Mouse (Mus musculus): ENCODE results near the gene Sipa1l3.
A peak's percentile ranks its signal among the peaks of the same experiment; 100 is the strongest.

Sipa1l3 gene

GRCm38 (mm10) chr7:29481345-29482155, 36.9 kb downstream of the Sipa1l3 start:
- H3K9me3 ChIP-seq (ENCODE audit: low read length): no peaks in the 10 kb centered on the region
- no peaks in the 10 kb centered on the region for H3K27me3 ChIP-seq (ENCODE audit: insufficient read depth, low read length)
- TF ChIP-seq CTCF (conservative IDR thresholded peaks at IDR 0.05; ENCODE audit: low read length): no peak
- TF ChIP-seq POU5F1 (IDR thresholded peaks at IDR 0.05; ENCODE audit: borderline replicate concordance, low read length): no peak
- no peak for TF ChIP-seq NANOG (IDR thresholded peaks at IDR 0.05; ENCODE audit: borderline replicate concordance, low read length)
- peaks cover 10% of the 10 kb centered on the region; the same call in 1 of the 2 replicates for H3K36me3 ChIP-seq (ENCODE audit: insufficient read depth, low read length)
- H3K4me3 ChIP-seq (replicated peaks; ENCODE audit: low read length): peak overlapping the region; percentile 68
- H3K4me1 ChIP-seq (replicated peaks; ENCODE audit: low read depth, low read length): peaks cover 89% of the 10 kb centered on the region

- Histone ChIP-seq H3K9me3 (ENCODE audit: low read length) (no peaks in the 10 kb centered on the region), H3K4me3 (replicated peaks; ENCODE audit: low read length) (peak overlapping the region; percentile 68), H3K36me3 (ENCODE audit: insufficient read depth, low read length) (peaks cover 10% of the 10 kb centered on the region; the same call in 1 of the 2 replicates), H3K27me3 (ENCODE audit: insufficient read depth, low read length) (no peaks in the 10 kb centered on the region), H3K4me1 (replicated peaks; ENCODE audit: low read depth, low read length) (peaks cover 90% of the 10 kb centered on the region)
- TF ChIP-seq NANOG (IDR thresholded peaks at IDR 0.05; ENCODE audit: borderline replicate concordance, low read length) (no peak), CTCF (conservative IDR thresholded peaks at IDR 0.05; ENCODE audit: low read length) (no peak), POU5F1 (IDR thresholded peaks at IDR 0.05; ENCODE audit: borderline replicate concordance, low read length) (no peak)
These were observed 37.7 kb downstream of the Sipa1l3 start for GRCm38 (mm10) chr7:29480590-29481344.

- no peaks in the 10 kb centered on the region for H3K27me3 ChIP-seq (ENCODE audit: insufficient read depth, low read length)
- peaks cover 90% of the 10 kb centered on the region for H3K4me1 ChIP-seq (replicated peaks; ENCODE audit: low read depth, low read length)
- peaks cover 10% of the 10 kb centered on the region; the same call in 1 of the 2 replicates for H3K36me3 ChIP-seq (ENCODE audit: insufficient read depth, low read length)
- no peak for TF ChIP-seq POU5F1 (IDR thresholded peaks at IDR 0.05; ENCODE audit: borderline replicate concordance, low read length)
- no peak for TF ChIP-seq NANOG (IDR thresholded peaks at IDR 0.05; ENCODE audit: borderline replicate concordance, low read length)
- TF ChIP-seq CTCF (conservative IDR thresholded peaks at IDR 0.05; ENCODE audit: low read length): no peak
- H3K9me3 ChIP-seq (ENCODE audit: low read length): no peaks in the 10 kb centered on the region
- H3K4me3 ChIP-seq (replicated peaks; ENCODE audit: low read length): peak overlapping the region; percentile 68
These were observed 38.3 kb downstream of the Sipa1l3 start for GRCm38 (mm10) chr7:29480183-29480582.

DNA sequence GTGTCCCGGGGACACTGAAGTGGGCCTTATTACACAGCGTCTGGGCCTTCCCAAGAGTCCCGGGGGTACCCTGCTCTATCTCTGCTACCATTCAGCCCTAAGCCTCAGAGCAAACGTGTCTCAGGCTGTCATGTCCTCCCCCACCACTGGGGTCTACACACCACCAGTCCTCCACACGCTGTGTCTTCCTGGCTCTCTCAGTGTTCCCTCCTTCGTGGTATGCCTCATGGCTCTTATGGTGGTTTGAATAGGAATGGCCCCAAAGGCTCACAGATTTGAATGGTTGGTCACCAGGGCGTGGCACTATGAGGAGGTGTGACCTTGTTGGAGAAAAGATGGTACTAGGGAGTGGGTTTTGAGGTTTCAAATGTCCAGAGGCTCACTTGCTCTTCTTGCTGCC, 43.4 kb downstream of the Sipa1l3 start:
- 0 out of 2 replicates have a peak, but pooled peaks cover 5% of the 10 kb centered on the region for H3K36me3 ChIP-seq (ENCODE audit: insufficient read depth, low read length)
- TF ChIP-seq CTCF (conservative IDR thresholded peaks at IDR 0.05; ENCODE audit: low read length): no peak
- no peak for TF ChIP-seq POU5F1 (IDR thresholded peaks at IDR 0.05; ENCODE audit: borderline replicate concordance, low read length)
- TF ChIP-seq NANOG (IDR thresholded peaks at IDR 0.05; ENCODE audit: borderline replicate concordance, low read length): no peak
- no peaks in the 10 kb centered on the region for H3K9me3 ChIP-seq (ENCODE audit: low read length)
- no peaks in the 10 kb centered on the region for H3K27me3 ChIP-seq (ENCODE audit: insufficient read depth, low read length)
- 0 out of 2 replicates have a peak overlapping the region, but pooled peaks have one; percentile 17 for H3K4me3 ChIP-seq (replicated peaks; ENCODE audit: low read length)
- peaks cover 77% of the 10 kb centered on the region for H3K4me1 ChIP-seq (replicated peaks; ENCODE audit: low read depth, low read length)

- TF ChIP-seq POU5F1 (IDR thresholded peaks at IDR 0.05; ENCODE audit: borderline replicate concordance, low read length) (no peak), CTCF (conservative IDR thresholded peaks at IDR 0.05; ENCODE audit: low read length) (no peak), NANOG (IDR thresholded peaks at IDR 0.05; ENCODE audit: borderline replicate concordance, low read length) (no peak)
- H3K36me3 ChIP-seq (ENCODE audit: insufficient read depth, low read length): no peaks in the 10 kb centered on the region
- no peaks in the 10 kb centered on the region for H3K27me3 ChIP-seq (ENCODE audit: insufficient read depth, low read length)
- H3K9me3 ChIP-seq (ENCODE audit: low read length): no peaks in the 10 kb centered on the region
- H3K4me1 ChIP-seq (replicated peaks; ENCODE audit: low read depth, low read length): peaks cover 81% of the 10 kb centered on the region
- no peak overlapping the region for H3K4me3 ChIP-seq (replicated peaks; ENCODE audit: low read length)
These were observed 47.1 kb downstream of the Sipa1l3 start for GRCm38 (mm10) chr7:29471309-29471708.

DNA sequence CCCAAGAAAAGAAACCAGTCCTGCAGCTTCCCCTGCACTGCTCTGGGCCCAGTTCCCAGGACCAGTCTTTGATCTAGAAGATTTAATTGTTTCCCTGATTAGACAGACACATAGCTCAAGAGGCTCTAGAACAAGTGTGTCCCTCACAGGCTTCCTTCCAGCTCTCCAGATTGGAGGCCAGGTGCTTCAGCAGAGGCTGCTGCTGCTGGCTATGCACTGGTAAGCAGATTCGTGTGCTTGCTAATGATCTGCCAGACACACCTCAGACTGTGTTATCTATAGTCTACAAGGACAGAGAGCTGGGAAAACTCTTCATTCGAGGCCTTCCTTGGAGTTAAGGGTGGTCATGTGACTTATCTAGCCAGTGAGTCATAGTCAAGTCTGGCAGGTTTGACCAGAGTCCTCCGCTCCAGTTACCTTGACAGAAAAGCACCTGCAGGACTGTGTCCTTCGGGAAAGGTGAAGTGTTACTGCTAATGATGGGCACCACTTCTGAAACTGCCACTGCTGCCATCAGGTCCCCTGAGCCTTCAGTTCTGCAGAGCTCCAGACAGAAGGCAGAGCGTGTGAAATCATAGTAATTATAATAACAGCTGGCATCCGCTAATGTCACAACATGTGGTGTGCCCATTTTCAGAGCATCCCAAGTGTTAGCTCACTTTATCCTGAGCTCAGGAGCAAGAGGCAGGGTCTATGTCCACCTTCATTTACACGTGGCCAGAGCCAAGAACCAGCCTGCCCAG, 48.7 kb downstream of the Sipa1l3 start:
- H3K4me3 ChIP-seq (replicated peaks; ENCODE audit: low read length): no peak overlapping the region
- no peaks in the 10 kb centered on the region for H3K27me3 ChIP-seq (ENCODE audit: insufficient read depth, low read length)
- no peaks in the 10 kb centered on the region for H3K9me3 ChIP-seq (ENCODE audit: low read length)
- H3K36me3 ChIP-seq (ENCODE audit: insufficient read depth, low read length): peaks cover 5% of the 10 kb centered on the region; the same call in 1 of the 2 replicates
- peaks cover 75% of the 10 kb centered on the region for H3K4me1 ChIP-seq (replicated peaks; ENCODE audit: low read depth, low read length)
- TF ChIP-seq CTCF (conservative IDR thresholded peaks at IDR 0.05; ENCODE audit: low read length) (no peak), POU5F1 (IDR thresholded peaks at IDR 0.05; ENCODE audit: borderline replicate concordance, low read length) (no peak), NANOG (IDR thresholded peaks at IDR 0.05; ENCODE audit: borderline replicate concordance, low read length) (no peak)

GRCm38 (mm10) chr7:29468593-29468992, 49.8 kb downstream of the Sipa1l3 start:
- TF ChIP-seq CTCF (conservative IDR thresholded peaks at IDR 0.05; ENCODE audit: low read length) (no peak), NANOG (IDR thresholded peaks at IDR 0.05; ENCODE audit: borderline replicate concordance, low read length) (no peak), POU5F1 (IDR thresholded peaks at IDR 0.05; ENCODE audit: borderline replicate concordance, low read length) (no peak)
- no peaks in the 10 kb centered on the region for H3K9me3 ChIP-seq (ENCODE audit: low read length)
- H3K27me3 ChIP-seq (ENCODE audit: insufficient read depth, low read length): no peaks in the 10 kb centered on the region
- H3K36me3 ChIP-seq (ENCODE audit: insufficient read depth, low read length): peaks cover 5% of the 10 kb centered on the region; the same call in 1 of the 2 replicates
- no peak overlapping the region for H3K4me3 ChIP-seq (replicated peaks; ENCODE audit: low read length)
- peaks cover 77% of the 10 kb centered on the region for H3K4me1 ChIP-seq (replicated peaks; ENCODE audit: low read depth, low read length)

Data from E14TG2a.4 (cell line).